Mouse (Mus musculus) left cerebral cortex, postnatal 36 days (tissue): Measurements from ENCODE around the gene Gm21969. TPM values are rescaled to one million over a fixed set of nuclear protein-coding genes. Genes with fewer than 3 reads are reported as not detected.

ENCODE experiments used
- DNase-seq, 2 experiments: peaks; one replicate each; pipeline ENCODE4 v3.0.0; 2021 to 2022; ENCODE audit warnings: low spot score in 2 of 2, mixed read lengths in 1 of 2
- intact Hi-C: fragments of 180-260 bp; cut with DNase I; formaldehyde crosslinking; loops from one replicate; pipeline ENCODE4 v1.15.1; 2025
- total RNA-seq, 2 experiments: library from RNA; stranded (reverse); gene quantifications; 2 replicates each; pipeline ENCODE4 v1.2.3; 2021

Gm21969 gene
- total RNA-seq: not detected

- intact Hi-C loops: no loop called here
- DNase-seq: peak in 1 of 2 experiments; percentile 45
Measured at GRCm38 (mm10) chr4:139602357-139603244, at the start of gene Gm21969. Gm21969 (plus strand) TSS chr4:139603186.

- intact Hi-C loops: no loop called here
- DNase-seq: no peak
Measured at GRCm38 (mm10) chr4:139555235-139555634, 47.8 kb upstream of the Gm21969 start.

GRCm38 (mm10) chr4:139555951-139556350 is 47.0 kb upstream of the Gm21969 start:
- intact Hi-C loops: no loop called here
- DNase-seq: no peak

- intact Hi-C loops: no loop called here
- DNase-seq: peak in 1 of 2 experiments; percentile 50
Measured at GRCm38 (mm10) chr4:139568361-139568760, 34.6 kb upstream of the Gm21969 start.

- DNase-seq: no peak
- intact Hi-C loops: loop anchor here (5.0 kb wide), 2 partner anchors 78 to 98 kb away; no protein-coding TSS in a partner anchor
Measured at GRCm38 (mm10) chr4:139570756-139571155, 32.2 kb upstream of the Gm21969 start.

GRCm38 (mm10) chr4:139572928-139573512 is 30.0 kb upstream of the Gm21969 start:
- intact Hi-C loops: loop anchor here (5.0 kb wide), 2 partner anchors 81 to 101 kb away; no protein-coding TSS in a partner anchor
- DNase-seq: peak in 1 of 2 experiments; percentile 2

- intact Hi-C loops: loop anchor here (5.0 kb wide), 2 partner anchors 82 to 102 kb away; no protein-coding TSS in a partner anchor
- peak; percentile 97 to 98 for DNase-seq
Measured at GRCm38 (mm10) chr4:139574156-139574798, 28.7 kb upstream of the Gm21969 start.

- intact Hi-C loops: loop anchor here (5.0 kb wide), 3 partner anchors 37 to 103 kb away; no protein-coding TSS in a partner anchor
- DNase-seq: peak; percentile 63 to 76
Measured at GRCm38 (mm10) chr4:139574799-139575672, 27.9 kb upstream of the Gm21969 start.

- no peak for DNase-seq
- intact Hi-C loops: loop anchor here (5.0 kb wide), 1 partner anchor 37 kb away; no protein-coding TSS in a partner anchor
Measured at GRCm38 (mm10) chr4:139575673-139576003, 27.3 kb upstream of the Gm21969 start.

GRCm38 (mm10) chr4:139576251-139576880 is 26.6 kb upstream of the Gm21969 start:
- intact Hi-C loops: loop anchor here (5.0 kb wide), 1 partner anchor 36 kb away; no protein-coding TSS in a partner anchor
- no peak for DNase-seq

GRCm38 (mm10) chr4:139577006-139577405 is 26.0 kb upstream of the Gm21969 start:
- intact Hi-C loops: loop anchor here (5.0 kb wide), 1 partner anchor 35 kb away; no protein-coding TSS in a partner anchor
- DNase-seq: no peak

GRCm38 (mm10) chr4:139578389-139578788 is 24.6 kb upstream of the Gm21969 start:
- intact Hi-C loops: loop anchor here (5.0 kb wide), 1 partner anchor 34 kb away; no protein-coding TSS in a partner anchor
- no peak for DNase-seq

- no peak for DNase-seq
- intact Hi-C loops: loop anchor here (5.0 kb wide), 1 partner anchor 33 kb away; no protein-coding TSS in a partner anchor
Measured at GRCm38 (mm10) chr4:139579003-139579402, 24.0 kb upstream of the Gm21969 start.

- intact Hi-C loops: loop anchor here (5.0 kb wide), 1 partner anchor 33 kb away; no protein-coding TSS in a partner anchor
Measured at GRCm38 (mm10) chr4:139579466-139579865, 23.5 kb upstream of the Gm21969 start.

GRCm38 (mm10) chr4:139580663-139581336 is 22.2 kb upstream of the Gm21969 start:
- intact Hi-C loops: no loop called here
- no peak for DNase-seq

More at GRCm38 (mm10) chr4:139579466-139579865, 23.5 kb upstream of the Gm21969 start:
- DNase-seq: no peak

- intact Hi-C loops: no loop called here
- DNase-seq: no peak
Measured at GRCm38 (mm10) chr4:139581427-139582051, 21.4 kb upstream of the Gm21969 start.

- intact Hi-C loops: no loop called here
- DNase-seq: no peak
Measured at GRCm38 (mm10) chr4:139582346-139582745, 20.6 kb upstream of the Gm21969 start.
